Mouse (Mus musculus) lung, embryonic 16.5 days (tissue): Measurements from ENCODE around the gene Ctsk. TPM values are rescaled to one million over a fixed set of nuclear protein-coding genes. Genes with fewer than 3 reads are reported as not detected.
"Not testable (repeated sequence)": the region's sequence is repeated elsewhere in the genome, so short reads cannot be mapped to it uniquely, and the experiment has no call there.

Experiments used
- ATAC-seq: fragments of 200-750 bp; cut with Nextera tagmentation; 2 replicates; pipeline ENCODE4 v1.8.0; 2017; ENCODE audit warnings: low read depth, mild to moderate bottlenecking, moderate library complexity
- H3K27ac ChIP-seq: fragments of 300-500 bp; sonication (generic); 2 replicates; pipeline ENCODE4 v1.5.1; 2014; ENCODE audit warnings: mild to moderate bottlenecking, control low read depth, low read length
- H3K27me3 ChIP-seq: fragments of 300-500 bp; sonication (generic); 2 replicates; pipeline ENCODE4 v1.6.1; 2014; ENCODE audit warnings: low read depth, low read length, mixed read lengths; ENCODE audit not compliant: control insufficient read depth, insufficient read depth
- H3K36me3 ChIP-seq: fragments of 300-500 bp; sonication (generic); 2 replicates; pipeline ENCODE4 v1.6.1; 2014; ENCODE audit warnings: low read length; ENCODE audit not compliant: control insufficient read depth, insufficient read depth
- H3K4me1 ChIP-seq: fragments of 300-500 bp; sonication (generic); replicated peaks from 2 replicates; pipeline ENCODE4 v1.6.1; 2014; ENCODE audit warnings: low read length, mixed read lengths; ENCODE audit not compliant: control insufficient read depth, insufficient read depth
- H3K4me2 ChIP-seq: fragments of 300-500 bp; sonication (generic); 2 replicates; pipeline ENCODE4 v1.6.1; 2014; ENCODE audit warnings: low read depth, low read length, control low read depth
- H3K4me3 ChIP-seq: fragments of 300-500 bp; sonication (generic); 2 replicates; pipeline ENCODE4 v1.5.1; 2014; ENCODE audit warnings: mild to moderate bottlenecking, low read length, control low read depth
- H3K9ac ChIP-seq: fragments of 300-500 bp; sonication (generic); 2 replicates; pipeline ENCODE4 v1.6.1; 2014; ENCODE audit warnings: low read length, control low read depth
- H3K9me3 ChIP-seq: fragments of 300-500 bp; sonication (generic); 2 replicates; pipeline ENCODE4 v1.6.1; 2016; ENCODE audit warnings: low read length; ENCODE audit not compliant: control insufficient read depth
- WGBS: fragments of 180-500 bp; shearing (Covaris S2); extraction: QIAGEN DNeasy Blood & Tissue Kit; methylation state at CpG from one replicate; pipeline ENCODE4 v1.1.7; 2014; 5-methylcytosine and 5-hydroxymethylcytosine counted together
- polyA plus RNA-seq: library from polyadenylated mRNA; unstranded; fragments of >200 nt; fragmentation: Nextera tagmentation; extraction: Ambion mirVana; gene quantifications from 2 replicates; pipeline ENCODE4 v1.2.1, GENCODE M21; 2015

The Ctsk gene
- polyA plus RNA-seq, 1 experiment from 2014 or later = 12.4 TPM

DNA sequence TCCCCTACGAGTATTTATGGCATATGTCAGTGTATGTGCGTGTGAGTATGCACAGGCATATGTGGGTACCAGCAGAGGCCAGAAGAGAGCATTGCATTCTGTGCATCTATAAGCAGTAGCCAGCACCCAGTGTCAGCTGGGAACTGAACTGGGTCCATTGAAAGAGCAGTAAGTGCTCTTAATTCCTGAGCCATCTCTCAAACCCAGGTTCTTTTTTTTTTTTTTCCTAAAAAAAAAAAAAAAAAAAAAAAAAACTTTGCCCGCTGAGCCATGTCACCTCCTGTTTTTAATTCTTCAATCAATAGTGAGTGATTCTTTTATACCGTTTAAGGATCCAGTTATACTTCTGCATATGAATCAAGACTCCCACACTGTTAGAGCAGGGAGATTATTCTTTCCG, 34.3 kb downstream of the Ctsk start:
- Histone ChIP-seq H3K36me3 (no peaks in the 10 kb centered on the region), H3K4me2 (no peak overlapping the region), H3K9me3 (no peaks in the 10 kb centered on the region), H3K27me3 (no peaks in the 10 kb centered on the region), H3K4me1 (no peaks in the 10 kb centered on the region), H3K9ac (no peak overlapping the region), H3K4me3 (no peak overlapping the region), H3K27ac (no peak overlapping the region)
- 82% methylated on average over 5 of the region's 5 CpGs for WGBS
- no peak for ATAC-seq

DNA sequence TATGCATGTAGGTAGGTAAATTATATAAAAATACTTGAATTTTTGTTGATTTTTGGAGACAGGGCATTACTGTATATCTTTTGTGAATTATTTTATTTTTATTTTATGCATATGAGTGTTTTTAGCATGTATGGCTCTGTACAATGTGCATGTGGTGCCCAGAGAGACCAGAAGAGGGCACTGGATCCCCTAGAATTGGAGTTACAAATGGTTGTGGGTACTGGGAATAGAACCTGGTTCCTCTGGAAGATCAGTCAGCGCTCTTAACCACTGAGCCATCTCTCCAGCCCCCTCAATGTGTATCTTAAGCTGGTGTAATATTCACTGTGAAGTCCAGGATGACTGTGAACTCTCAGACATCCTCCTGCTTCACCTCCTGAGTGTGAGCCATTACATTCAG, 35.9 kb downstream of the Ctsk start:
- H3K4me3 ChIP-seq = no peak overlapping the region
- H3K36me3 ChIP-seq = no peaks in the 10 kb centered on the region
- H3K9ac ChIP-seq = no peak overlapping the region
- no peak for ATAC-seq
- no peak overlapping the region for H3K4me2 ChIP-seq
- H3K9me3 ChIP-seq = no peaks in the 10 kb centered on the region
- 68% methylated on average over 1 of the region's 1 CpGs for WGBS
- H3K27ac ChIP-seq = no peak overlapping the region
- no peaks in the 10 kb centered on the region for H3K4me1 ChIP-seq
- H3K27me3 ChIP-seq = no peaks in the 10 kb centered on the region

DNA sequence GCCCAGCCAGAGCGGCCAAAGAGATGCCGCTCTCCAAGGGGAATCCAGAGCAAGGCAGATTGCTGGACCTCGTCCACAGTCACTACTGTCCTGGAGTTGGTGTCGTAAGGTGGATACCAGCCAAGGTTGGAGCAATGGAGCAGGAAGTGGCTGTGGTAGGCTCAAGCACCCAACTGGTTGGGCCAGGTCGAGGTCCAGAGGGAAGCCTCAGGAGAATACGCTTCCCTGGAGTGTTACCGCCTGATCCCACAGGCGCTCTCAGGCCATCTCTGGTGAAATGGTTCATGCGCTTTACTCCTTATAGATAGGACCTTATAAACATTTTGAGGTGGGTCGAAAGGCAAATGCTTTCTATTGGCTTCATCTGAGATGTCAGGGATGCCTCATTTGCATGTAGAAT, 39.9 kb downstream of the Ctsk start:
- Histone ChIP-seq H3K9me3 (no peaks in the 10 kb centered on the region), H3K36me3 (no peaks in the 10 kb centered on the region), H3K9ac (no peak overlapping the region), H3K27ac (no peak overlapping the region), H3K27me3 (no peaks in the 10 kb centered on the region), H3K4me1 (no peaks in the 10 kb centered on the region), H3K4me3 (no peak overlapping the region), H3K4me2 (no peak overlapping the region)
- no peak for ATAC-seq
- 85% methylated on average over 10 of the region's 10 CpGs for WGBS

- no peak overlapping the region for H3K9ac ChIP-seq
- no peak overlapping the region for H3K27ac ChIP-seq
- no peak overlapping the region for H3K4me2 ChIP-seq
- no peaks in the 10 kb centered on the region for H3K4me1 ChIP-seq
- 95% methylated on average over 4 of the region's 4 CpGs for WGBS
- no peak for ATAC-seq
- no peaks in the 10 kb centered on the region for H3K27me3 ChIP-seq
- no peaks in the 10 kb centered on the region for H3K9me3 ChIP-seq
- no peak overlapping the region for H3K4me3 ChIP-seq
- H3K36me3 ChIP-seq = no peaks in the 10 kb centered on the region
These were observed 40.8 kb downstream of the Ctsk start for GRCm38 (mm10) chr3:95539837-95540236.

DNA sequence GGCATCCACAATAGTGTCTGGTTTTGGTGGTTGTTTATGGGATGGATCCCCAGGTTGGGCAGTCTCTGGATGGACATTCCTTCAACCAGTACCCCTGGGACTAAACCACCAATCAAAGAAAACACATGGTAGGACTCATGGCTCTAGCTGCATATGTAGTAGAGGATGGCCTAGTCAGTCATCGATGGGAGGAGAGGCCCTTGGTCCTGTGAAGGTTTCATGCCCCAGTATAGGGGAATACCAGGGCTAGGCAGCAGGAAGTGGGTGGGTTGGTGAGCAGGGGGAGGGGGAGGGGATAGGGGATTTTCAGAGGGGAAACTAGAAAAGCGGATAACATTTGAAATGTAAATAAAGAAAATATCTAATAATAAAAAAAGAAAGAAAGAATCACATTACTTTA, 42.1 kb downstream of the Ctsk start:
- H3K27ac ChIP-seq, H3K36me3 ChIP-seq, H3K4me2 ChIP-seq, H3K27me3 ChIP-seq, H3K4me3 ChIP-seq, ATAC-seq, H3K9ac ChIP-seq, H3K4me1 ChIP-seq, H3K9me3 ChIP-seq: not testable (repeated sequence)
- WGBS = 54% methylated on average over 2 of the region's 2 CpGs

GRCm38 (mm10) chr3:95542171-95542570, 43.1 kb downstream of the Ctsk start:
- H3K9ac ChIP-seq = no peak overlapping the region
- no peak overlapping the region for H3K27ac ChIP-seq
- no peak for ATAC-seq
- H3K4me1 ChIP-seq = no peaks in the 10 kb centered on the region
- H3K4me2 ChIP-seq = no peak overlapping the region
- H3K27me3 ChIP-seq = no peaks in the 10 kb centered on the region
- no peaks in the 10 kb centered on the region for H3K36me3 ChIP-seq
- no peaks in the 10 kb centered on the region for H3K9me3 ChIP-seq
- H3K4me3 ChIP-seq = no peak overlapping the region

DNA sequence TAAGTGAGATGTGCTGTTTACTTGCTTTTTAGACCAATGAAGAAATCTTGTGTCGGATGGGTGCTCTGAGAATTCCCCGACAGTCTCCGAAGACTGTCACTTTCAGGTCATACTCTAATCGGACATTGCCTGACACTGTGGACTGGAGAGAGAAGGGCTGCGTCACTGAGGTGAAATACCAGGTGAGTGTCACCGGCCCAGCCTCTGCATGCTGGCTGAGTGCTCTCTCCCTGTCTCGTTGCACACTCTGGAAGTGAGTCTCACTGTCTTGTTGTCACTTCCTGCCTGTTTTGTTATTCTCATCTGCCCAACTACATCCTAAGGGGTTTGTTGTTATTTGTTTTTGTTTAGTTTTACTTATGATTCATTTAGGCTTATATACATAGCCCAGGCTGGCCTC, 43.9 kb downstream of the Ctsk start:
- no peak overlapping the region for H3K4me2 ChIP-seq
- 54% methylated on average over 7 of the region's 7 CpGs for WGBS
- no peaks in the 10 kb centered on the region for H3K27me3 ChIP-seq
- no peaks in the 10 kb centered on the region for H3K9me3 ChIP-seq
- no peaks in the 10 kb centered on the region for H3K36me3 ChIP-seq
- H3K27ac ChIP-seq = no peak overlapping the region
- H3K4me1 ChIP-seq = no peaks in the 10 kb centered on the region
- no peak for ATAC-seq
- no peak overlapping the region for H3K4me3 ChIP-seq
- no peak overlapping the region for H3K9ac ChIP-seq

GRCm38 (mm10) chr3:95550176-95550575, 51.1 kb downstream of the Ctsk start:
- Histone ChIP-seq H3K4me3 (no peak overlapping the region), H3K27me3 (no peaks in the 10 kb centered on the region), H3K27ac (no peak overlapping the region), H3K4me1 (no peaks in the 10 kb centered on the region), H3K9ac (no peak overlapping the region), H3K9me3 (no peaks in the 10 kb centered on the region), H3K36me3 (no peaks in the 10 kb centered on the region), H3K4me2 (no peak overlapping the region)
- no peak for ATAC-seq
- WGBS = 79% methylated on average over 1 of the region's 1 CpGs

DNA sequence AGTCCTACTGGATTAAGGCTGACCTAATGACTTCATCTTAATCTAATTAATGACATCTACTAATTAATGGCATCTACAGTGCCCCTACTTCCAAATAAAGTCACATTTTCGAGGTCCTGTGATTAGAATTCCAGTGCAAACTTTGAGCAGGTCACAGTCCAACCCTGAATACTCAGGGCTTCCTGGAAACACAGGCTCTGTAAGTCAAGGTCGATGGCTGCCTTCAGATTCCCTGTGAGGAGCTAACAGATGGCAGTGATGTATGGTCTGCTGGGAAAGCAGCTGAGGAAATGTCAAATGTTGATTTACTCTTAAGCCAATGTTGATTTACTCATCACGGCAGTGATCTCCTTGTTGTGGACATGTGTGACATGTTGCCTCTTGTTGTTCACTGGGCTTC, 54.9 kb downstream of the Ctsk start:
- Histone ChIP-seq H3K9me3 (no peaks in the 10 kb centered on the region), H3K4me2 (no peak overlapping the region), H3K36me3 (no peaks in the 10 kb centered on the region), H3K4me3 (no peak overlapping the region), H3K27me3 (no peaks in the 10 kb centered on the region), H3K9ac (no peak overlapping the region), H3K4me1 (no peaks in the 10 kb centered on the region), H3K27ac (no peak overlapping the region)
- 28% methylated on average over 3 of the region's 3 CpGs for WGBS
- ATAC-seq = no peak
